Mouse (Mus musculus) large intestine, adult 2 months (tissue): ENCODE results near the gene Fhad1. TPM values are rescaled to one million over a fixed set of nuclear protein-coding genes. Genes with fewer than 3 reads are reported as not detected.

Source experiments
- polyA plus RNA-seq: library from polyadenylated mRNA; depleted of rRNA; stranded (reverse); fragments of >200 nt; gene quantifications from 2 replicates; pipeline ENCODE4 v1.2.3, GENCODE M21; 2012; rRNA removed

Fhad1 gene
- polyA plus RNA-seq, 1 experiment = 0.38 TPM

Other genes starting within 250 kb of the Fhad1 start
- 6.3 and 8.1 TPM in 2 replicates for gene Dnajc16, start 224.2 kb downstream of the Fhad1 start, polyA plus RNA-seq
- gene Casp9, start 221.5 kb downstream of the Fhad1 start, polyA plus RNA-seq = 11.8 and 15.5 TPM in 2 replicates
- gene Cela2a, start 188.9 kb downstream of the Fhad1 start, polyA plus RNA-seq = 1.7 and 4.1 TPM in 2 replicates
- 0.17 and 0.32 TPM in 2 replicates for gene Ctrc, start 168.7 kb downstream of the Fhad1 start, polyA plus RNA-seq
- 252 and 270 TPM in 2 replicates for gene Efhd2, start 140.2 kb downstream of the Fhad1 start, polyA plus RNA-seq
- gene Tmem51, start 69.2 kb upstream of the Fhad1 start, polyA plus RNA-seq = 47.2 and 51.4 TPM in 2 replicates
- gene Kazn, start 224.3 kb upstream of the Fhad1 start, polyA plus RNA-seq = 7.3 and 11.4 TPM in 2 replicates